Mouse (Mus musculus): ENCODE results near the gene Pcolce2.

DNA sequence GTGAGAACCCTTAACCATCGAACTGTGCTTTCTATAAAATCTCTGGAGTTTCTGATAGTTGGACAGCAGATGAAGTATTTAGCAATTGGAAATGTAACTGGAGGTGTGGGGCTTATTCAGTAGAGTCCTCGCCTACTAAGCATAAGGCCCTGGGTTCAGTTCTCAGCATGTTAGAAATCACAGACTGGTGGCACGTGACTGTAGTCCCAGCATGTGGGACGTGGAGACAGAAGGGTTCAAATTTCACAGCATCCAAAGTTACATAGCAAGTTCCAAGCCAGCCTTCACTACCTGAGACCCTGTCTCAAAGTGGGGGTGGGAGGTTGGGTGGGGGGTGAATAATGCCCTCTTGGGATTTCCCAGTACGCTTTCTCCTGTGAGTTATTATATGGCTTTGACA, 30.9 kb downstream of the Pcolce2 start:
- TF ChIP-seq HCFC1 (IDR thresholded peaks at IDR 0.05; ENCODE audit: borderline replicate concordance, insufficient read depth, low read length) (no peak), MAFK (IDR thresholded peaks at IDR 0.05; ENCODE audit: insufficient read depth, low read depth, low read length) (no peak), CHD2 (IDR thresholded peaks at IDR 0.05; ENCODE audit: low read depth, low read length) (no peak), ZC3H11A (IDR thresholded peaks at IDR 0.05; ENCODE audit: borderline replicate concordance, low read depth, low read length) (no peak)

Measured in ES-E14 (cell line).